Mouse (Mus musculus): ENCODE results near the gene Ftsj1. TPM values are rescaled to one million over a fixed set of nuclear protein-coding genes. Genes with fewer than 3 reads are reported as not detected.

Ftsj1 gene
- polyA plus RNA-seq, 1 experiment from 2014 or later = 47.6 TPM

DNA sequence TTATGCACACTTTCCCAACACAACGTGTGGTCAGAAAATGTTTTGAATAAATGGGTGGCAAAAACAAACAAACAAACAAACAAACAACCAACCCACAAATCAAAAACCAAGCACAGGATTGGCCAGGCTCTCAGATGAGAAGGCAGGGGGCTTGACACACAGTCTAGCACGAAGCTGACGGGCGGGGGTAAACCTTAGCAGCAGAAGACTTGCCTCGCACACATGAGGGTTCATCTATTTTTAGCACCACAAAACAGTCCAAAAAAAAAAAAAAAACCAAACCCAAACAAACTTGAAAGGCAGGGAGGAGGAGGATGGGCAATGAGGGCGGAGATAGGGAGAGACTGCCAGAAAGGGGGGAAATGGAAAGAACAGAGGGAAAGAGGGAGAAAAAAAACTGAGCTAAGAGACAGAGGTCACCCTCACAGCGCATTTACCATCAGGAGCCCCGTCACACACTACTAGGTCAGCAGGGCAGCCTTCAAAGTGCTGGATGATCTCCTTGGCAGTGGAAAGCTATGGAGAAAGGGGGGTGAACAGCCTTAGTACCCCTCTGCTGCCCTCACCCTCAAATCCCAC lies 3.6 kb downstream of the Ftsj1 start:
- Histone ChIP-seq H3K36me3 (peaks cover 20% of the 10 kb centered on the region; the same call in 1 of the 2 replicates), H3K27me3 (no peaks in the 10 kb centered on the region), H3K9me3 (no peaks in the 10 kb centered on the region), H3K27ac (no peak overlapping the region), H3K4me1 (replicated peaks) (no peaks in the 10 kb centered on the region), H3K9ac (replicated peaks) (no peak overlapping the region), H3K4me2 (no peak overlapping the region), H3K4me3 (replicated peaks) (no peak overlapping the region)
- no peak for ATAC-seq (ENCODE audit: insufficient number of reproducible peaks, insufficient read depth, low FRiP score, low TSS enrichment, low read depth)
- WGBS = 89% methylated on average over 8 of the region's 8 CpGs

DNA sequence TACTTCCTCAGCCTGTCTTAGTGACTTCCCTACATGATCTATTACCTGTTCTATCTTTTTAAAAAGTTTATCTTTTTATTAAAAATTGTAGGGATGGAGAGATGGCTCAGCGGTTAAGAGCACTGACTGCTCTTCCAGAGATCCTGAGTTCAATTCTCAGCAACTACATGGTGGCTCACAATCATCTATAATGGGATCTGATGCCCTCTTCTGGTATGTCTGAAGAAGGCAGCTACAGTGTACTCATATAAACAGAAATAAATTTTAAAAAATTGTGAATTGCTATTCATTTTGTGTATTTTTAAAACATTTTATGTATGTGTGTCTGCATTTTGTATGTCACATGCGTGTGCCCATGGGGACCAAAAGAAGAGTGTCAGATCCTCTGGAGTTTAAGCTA lies 4.5 kb downstream of the Ftsj1 start:
- no peak for ATAC-seq (ENCODE audit: insufficient number of reproducible peaks, insufficient read depth, low FRiP score, low TSS enrichment, low read depth)
- H3K4me2 ChIP-seq = no peak overlapping the region
- WGBS = 83% methylated on average over 2 of the region's 2 CpGs

GRCm38 (mm10) chrX:8238804-8239395 lies 13.3 kb downstream of the Ftsj1 start:
- H3K9ac ChIP-seq (replicated peaks) = no peak overlapping the region
- no peak overlapping the region for H3K4me2 ChIP-seq
- WGBS = 82% methylated on average over 13 of the region's 13 CpGs
- no peaks in the 10 kb centered on the region for H3K27me3 ChIP-seq
- H3K36me3 ChIP-seq = peaks cover 19% of the 10 kb centered on the region
- ATAC-seq (ENCODE audit: insufficient number of reproducible peaks, insufficient read depth, low FRiP score, low TSS enrichment, low read depth) = no peak
- H3K9me3 ChIP-seq = no peaks in the 10 kb centered on the region
- H3K4me1 ChIP-seq (replicated peaks) = no peaks in the 10 kb centered on the region
- no peak overlapping the region for H3K27ac ChIP-seq
- H3K4me3 ChIP-seq (replicated peaks) = no peak overlapping the region

More for the DNA sequence above, 4.5 kb downstream of the Ftsj1 start:
- H3K9me3 ChIP-seq = no peaks in the 10 kb centered on the region
- peaks cover 25% of the 10 kb centered on the region; the same call in 1 of the 2 replicates for H3K36me3 ChIP-seq
- H3K4me1 ChIP-seq (replicated peaks) = no peaks in the 10 kb centered on the region
- no peak overlapping the region for H3K9ac ChIP-seq (replicated peaks)
- no peak overlapping the region for H3K27ac ChIP-seq
- no peak overlapping the region for H3K4me3 ChIP-seq (replicated peaks)
- H3K27me3 ChIP-seq = no peaks in the 10 kb centered on the region

GRCm38 (mm10) chrX:8236704-8237103 lies 15.5 kb downstream of the Ftsj1 start:
- H3K27me3 ChIP-seq = no peaks in the 10 kb centered on the region
- no peaks in the 10 kb centered on the region for H3K4me1 ChIP-seq (replicated peaks)
- no peak overlapping the region for H3K27ac ChIP-seq
- no peak overlapping the region for H3K4me3 ChIP-seq (replicated peaks)
- H3K36me3 ChIP-seq = peaks cover 8% of the 10 kb centered on the region
- H3K9ac ChIP-seq (replicated peaks) = no peak overlapping the region
- no peaks in the 10 kb centered on the region for H3K9me3 ChIP-seq
- no peak for ATAC-seq (ENCODE audit: insufficient number of reproducible peaks, insufficient read depth, low FRiP score, low TSS enrichment, low read depth)
- no peak overlapping the region for H3K4me2 ChIP-seq
- 73% methylated on average over 2 of the region's 2 CpGs for WGBS

DNA sequence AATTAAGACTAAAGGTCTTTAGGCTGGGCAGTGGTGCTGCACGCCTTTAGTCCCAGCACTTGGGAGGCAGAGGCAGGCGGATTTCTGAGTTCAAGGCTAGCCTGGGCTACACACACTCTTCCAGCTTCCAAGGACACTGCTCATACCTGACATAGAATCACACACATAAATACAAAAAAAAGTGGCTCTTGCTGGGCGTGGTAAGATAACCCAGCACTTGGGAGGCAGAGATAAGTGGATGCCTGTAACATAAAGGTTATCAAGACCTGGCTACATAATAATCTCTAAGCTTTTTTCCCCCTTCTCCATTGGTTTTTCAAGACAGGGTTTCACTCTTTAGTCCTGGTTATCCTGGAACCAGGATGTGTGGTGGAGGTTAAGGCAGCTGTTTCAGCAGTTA lies 18.6 kb downstream of the Ftsj1 start:
- no peaks in the 10 kb centered on the region for H3K36me3 ChIP-seq
- H3K4me2 ChIP-seq = no peak overlapping the region
- no peak for ATAC-seq (ENCODE audit: insufficient number of reproducible peaks, insufficient read depth, low FRiP score, low TSS enrichment, low read depth)
- no peaks in the 10 kb centered on the region for H3K4me1 ChIP-seq (replicated peaks)
- H3K4me3 ChIP-seq (replicated peaks) = no peak overlapping the region
- H3K27me3 ChIP-seq = no peaks in the 10 kb centered on the region
- H3K9ac ChIP-seq (replicated peaks) = no peak overlapping the region
- no peak overlapping the region for H3K27ac ChIP-seq
- WGBS = 86% methylated on average over 3 of the region's 3 CpGs
- no peaks in the 10 kb centered on the region for H3K9me3 ChIP-seq

DNA sequence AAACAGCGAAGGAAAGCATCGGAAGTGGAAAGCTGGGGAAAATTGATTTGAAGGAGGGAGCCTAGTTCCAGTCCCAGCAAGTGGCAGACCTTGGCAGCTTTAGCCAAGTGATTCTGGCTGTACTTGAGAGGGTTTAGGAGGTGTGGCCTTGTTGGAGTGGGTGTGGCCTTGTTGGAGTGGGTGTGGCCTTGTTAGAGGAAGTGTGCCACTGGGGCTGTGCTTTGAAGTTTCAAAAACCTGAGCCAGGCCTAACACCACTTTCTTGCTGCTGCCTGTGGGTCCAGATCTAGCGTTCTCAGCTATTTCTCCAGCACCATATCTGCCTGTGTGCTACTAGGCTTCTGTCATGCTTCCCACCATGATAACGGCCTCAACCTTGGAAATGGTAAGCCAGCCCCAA lies 21.9 kb downstream of the Ftsj1 start:
- H3K36me3 ChIP-seq = no peaks in the 10 kb centered on the region
- no peak overlapping the region for H3K27ac ChIP-seq
- no peak overlapping the region for H3K4me2 ChIP-seq
- H3K9ac ChIP-seq (replicated peaks) = no peak overlapping the region
- 0 out of 2 replicates have a peak, but pooled peaks cover 2% of the 10 kb centered on the region for H3K9me3 ChIP-seq
- 66% methylated on average over 4 of the region's 4 CpGs for WGBS
- H3K4me3 ChIP-seq (replicated peaks) = no peak overlapping the region
- no peaks in the 10 kb centered on the region for H3K27me3 ChIP-seq
- H3K4me1 ChIP-seq (replicated peaks) = no peaks in the 10 kb centered on the region
- ATAC-seq (ENCODE audit: insufficient number of reproducible peaks, insufficient read depth, low FRiP score, low TSS enrichment, low read depth) = no peak

DNA sequence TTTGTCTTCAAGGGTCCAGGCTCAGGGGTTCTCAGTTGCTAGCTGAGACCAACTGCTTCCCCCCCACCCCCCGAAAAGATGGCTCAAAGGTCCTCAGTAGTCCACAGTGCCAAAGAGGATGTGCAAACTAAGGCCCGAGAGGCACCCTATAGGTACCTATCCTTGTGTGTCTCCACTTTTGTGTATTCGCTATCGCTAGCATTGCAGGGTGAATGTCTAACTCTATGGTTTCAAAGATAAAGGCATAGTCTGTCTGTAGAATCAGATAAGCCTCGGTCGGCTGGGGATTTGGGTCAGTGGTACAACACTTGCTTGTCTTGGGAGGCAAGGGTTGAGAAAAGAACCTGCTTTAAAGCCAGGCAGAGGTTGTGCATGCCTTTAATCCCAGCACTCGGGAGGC lies 28.7 kb downstream of the Ftsj1 start:
- no peak for ATAC-seq (ENCODE audit: insufficient number of reproducible peaks, insufficient read depth, low FRiP score, low TSS enrichment, low read depth)
- no peak overlapping the region for H3K4me3 ChIP-seq (replicated peaks)
- H3K4me2 ChIP-seq = no peak overlapping the region
- H3K4me1 ChIP-seq (replicated peaks) = no peaks in the 10 kb centered on the region
- H3K9ac ChIP-seq (replicated peaks) = no peak overlapping the region
- H3K27me3 ChIP-seq = no peaks in the 10 kb centered on the region
- H3K9me3 ChIP-seq = 0 out of 2 replicates have a peak, but pooled peaks cover 2% of the 10 kb centered on the region
- 91% methylated on average over 7 of the region's 7 CpGs for WGBS
- no peak overlapping the region for H3K27ac ChIP-seq
- H3K36me3 ChIP-seq = no peaks in the 10 kb centered on the region

DNA sequence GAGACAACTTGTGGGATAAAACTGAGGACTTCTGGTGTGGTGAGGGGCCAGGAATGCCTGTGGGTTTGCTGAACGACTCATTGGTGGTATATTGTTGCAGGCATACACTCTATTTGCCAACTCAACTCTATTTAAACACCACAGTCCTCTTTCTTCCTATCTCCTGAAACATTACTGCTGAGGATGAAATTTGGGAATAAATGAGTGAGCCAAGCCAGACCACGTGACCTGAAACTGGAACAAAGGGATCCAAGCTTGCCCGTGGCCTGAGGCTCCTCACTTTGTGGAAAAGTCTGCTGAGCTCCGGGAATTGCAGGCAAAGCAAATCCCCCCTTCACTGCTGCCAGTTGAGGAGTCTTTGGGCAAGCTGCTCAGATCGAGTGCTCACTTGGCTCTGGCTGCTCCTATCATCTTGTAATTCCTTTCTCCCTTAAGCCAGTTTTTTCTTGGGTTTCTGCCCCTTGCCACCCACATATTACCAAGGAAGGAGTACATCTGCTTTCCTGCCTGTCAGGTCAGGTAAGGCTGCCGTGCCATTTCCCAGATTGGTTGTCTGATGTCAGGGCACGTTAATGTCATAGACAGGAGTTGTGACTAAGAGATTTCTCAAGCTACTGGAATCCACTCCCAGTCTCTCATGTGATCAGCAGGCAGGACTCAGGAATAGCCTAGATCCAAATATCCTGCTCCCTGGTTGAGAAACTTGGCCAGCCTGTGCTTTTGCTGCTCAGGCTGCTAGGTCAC lies 29.4 kb downstream of the Ftsj1 start:
- no peak for ATAC-seq (ENCODE audit: insufficient number of reproducible peaks, insufficient read depth, low FRiP score, low TSS enrichment, low read depth)
- 63% methylated on average over 7 of the region's 7 CpGs for WGBS
- H3K4me1 ChIP-seq (replicated peaks) = no peaks in the 10 kb centered on the region
- H3K9ac ChIP-seq (replicated peaks) = no peak overlapping the region
- no peaks in the 10 kb centered on the region for H3K27me3 ChIP-seq
- no peak overlapping the region for H3K27ac ChIP-seq
- no peak overlapping the region for H3K4me3 ChIP-seq (replicated peaks)
- H3K4me2 ChIP-seq = no peak overlapping the region
- 0 out of 2 replicates have a peak, but pooled peaks cover 2% of the 10 kb centered on the region for H3K9me3 ChIP-seq
- H3K36me3 ChIP-seq = no peaks in the 10 kb centered on the region

DNA sequence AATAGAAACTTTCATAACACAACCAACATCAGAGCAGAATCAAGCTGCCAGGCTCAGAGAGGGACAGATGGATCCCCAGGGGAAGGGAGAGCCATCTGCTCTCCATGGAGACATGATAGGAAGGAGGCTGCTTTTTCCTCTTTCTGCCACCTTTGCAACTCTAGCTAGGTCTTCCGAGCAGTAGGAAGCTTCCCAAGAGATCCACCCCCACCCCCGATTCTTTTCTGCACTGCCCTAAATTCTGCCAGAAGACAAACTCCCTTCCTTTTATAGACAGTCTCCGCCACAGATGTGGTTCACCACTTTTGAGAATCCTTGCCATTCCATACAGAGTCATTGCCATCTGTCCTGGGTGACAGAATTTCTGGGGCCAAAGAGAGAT lies 29.9 kb downstream of the Ftsj1 start:
- WGBS = 76% methylated on average over 3 of the region's 3 CpGs
- H3K36me3 ChIP-seq = no peaks in the 10 kb centered on the region
- H3K27me3 ChIP-seq = no peaks in the 10 kb centered on the region
- no peak for ATAC-seq (ENCODE audit: insufficient number of reproducible peaks, insufficient read depth, low FRiP score, low TSS enrichment, low read depth)
- H3K4me2 ChIP-seq = no peak overlapping the region
- H3K4me3 ChIP-seq (replicated peaks) = no peak overlapping the region
- H3K9me3 ChIP-seq = 0 out of 2 replicates have a peak, but pooled peaks cover 2% of the 10 kb centered on the region
- no peaks in the 10 kb centered on the region for H3K4me1 ChIP-seq (replicated peaks)
- H3K9ac ChIP-seq (replicated peaks) = no peak overlapping the region
- no peak overlapping the region for H3K27ac ChIP-seq

DNA sequence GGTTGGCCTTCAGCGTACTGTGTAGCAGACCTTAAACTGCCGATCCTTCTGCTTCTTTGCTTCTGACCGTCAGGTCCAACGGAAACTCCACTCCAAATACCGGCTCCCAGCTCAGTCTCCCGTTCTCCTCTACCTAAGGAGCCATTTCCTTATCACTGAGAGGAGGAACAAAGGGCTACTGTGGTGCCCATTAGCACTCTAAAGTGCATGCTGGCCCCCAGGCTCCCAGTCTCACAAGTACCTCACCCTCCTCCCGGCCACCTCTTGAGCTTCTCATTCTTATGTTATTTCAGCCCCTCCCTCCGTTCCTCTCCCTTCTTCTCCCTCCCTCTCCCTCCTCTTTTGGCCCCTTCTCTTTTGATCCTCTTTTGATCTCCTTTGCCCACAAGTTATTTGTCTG lies 32.6 kb downstream of the Ftsj1 start:
- no peak for ATAC-seq (ENCODE audit: insufficient number of reproducible peaks, insufficient read depth, low FRiP score, low TSS enrichment, low read depth)
- 29% methylated on average over 8 of the region's 8 CpGs for WGBS
- no peaks in the 10 kb centered on the region for H3K27me3 ChIP-seq

DNA sequence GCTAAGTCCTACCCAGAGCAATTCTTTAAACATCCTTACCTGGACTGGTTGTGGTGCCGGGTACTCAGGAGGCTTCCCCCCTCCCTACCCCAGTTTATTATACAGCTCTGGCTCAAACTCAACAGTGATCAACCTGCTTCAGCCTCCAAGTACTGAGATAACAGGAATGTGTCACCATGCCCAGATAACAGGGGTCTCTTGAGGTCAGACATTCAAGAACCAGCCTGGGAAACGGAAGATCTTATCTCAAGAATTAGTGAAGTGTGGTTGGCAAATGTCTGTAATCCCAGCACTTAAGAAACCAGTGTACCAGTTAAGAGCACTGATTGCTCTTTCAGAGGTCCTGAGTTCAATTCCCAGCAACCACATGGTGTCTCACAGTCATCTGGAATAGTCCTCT lies 34.1 kb downstream of the Ftsj1 start:
- WGBS = 63% methylated on average over 2 of the region's 2 CpGs
- no peaks in the 10 kb centered on the region for H3K36me3 ChIP-seq

More for the DNA sequence above, 32.6 kb downstream of the Ftsj1 start:
- Histone ChIP-seq H3K4me3 (replicated peaks) (no peak overlapping the region), H3K9ac (replicated peaks) (no peak overlapping the region), H3K9me3 (no peaks in the 10 kb centered on the region), H3K36me3 (no peaks in the 10 kb centered on the region), H3K27ac (no peak overlapping the region), H3K4me1 (replicated peaks) (no peaks in the 10 kb centered on the region), H3K4me2 (no peak overlapping the region)

More for the DNA sequence above, 34.1 kb downstream of the Ftsj1 start:
- no peak overlapping the region for H3K4me3 ChIP-seq (replicated peaks)
- no peak overlapping the region for H3K9ac ChIP-seq (replicated peaks)
- H3K9me3 ChIP-seq = no peaks in the 10 kb centered on the region
- no peak overlapping the region for H3K27ac ChIP-seq
- no peak overlapping the region for H3K4me2 ChIP-seq
- no peak for ATAC-seq (ENCODE audit: insufficient number of reproducible peaks, insufficient read depth, low FRiP score, low TSS enrichment, low read depth)
- H3K4me1 ChIP-seq (replicated peaks) = no peaks in the 10 kb centered on the region
- no peaks in the 10 kb centered on the region for H3K27me3 ChIP-seq

Data from limb, embryonic 12.5 days (tissue).